Mouse (Mus musculus): ENCODE results near the gene Cavin3. TPM values are rescaled to one million over a fixed set of nuclear protein-coding genes. Genes with fewer than 3 reads are reported as not detected.

The Cavin3 gene
- total RNA-seq (2014; rRNA removed) (24.8 and 33.5 TPM in 2 replicates), polyA plus RNA-seq (2015; fragmentation: Nextera tagmentation; extraction: Ambion mirVana) (34.6 and 40.4 TPM in 2 replicates)

GRCm38 (mm10) chr7:105481505-105482411 lies at the start of gene Cavin3:
Gene Cavin3 (minus strand): TSS chr7:105482300.
- Histone ChIP-seq H3K27me3 (ENCODE audit: insufficient read depth, low read length) (no peaks in the 10 kb centered on the region), H3K9ac (replicated peaks; ENCODE audit: low read length, poor library complexity, severe bottlenecking) (peak within 1 kb of the TSS; percentile 73), H3K4me1 (ENCODE audit: insufficient read depth, low read length) (no peaks in the 10 kb centered on the region), H3K4me2 (ENCODE audit: low read depth, low read length, poor library complexity, severe bottlenecking) (peak within 1 kb of the TSS; percentile 83), H3K9me3 (ENCODE audit: low read length) (no peaks in the 10 kb centered on the region), H3K27ac (ENCODE audit: low read depth, low read length) (peak within 1 kb of the TSS; percentile 75), H3K36me3 (ENCODE audit: insufficient read depth, low read length) (no peaks in the 10 kb centered on the region), H3K4me3 (ENCODE audit: low read depth, low read length) (peak within 1 kb of the TSS; percentile 42)
- WGBS: 3% methylated on average over 61 of the region's 63 CpGs
- ATAC-seq (ENCODE audit: low FRiP score): peak; percentile 92
- peak; percentile 82 for DNase-seq (ENCODE audit: low spot score)
- no peak; the same call in 1 of the 2 replicates for TF ChIP-seq CTCF (IDR thresholded peaks at IDR 0.05)

GRCm38 (mm10) chr7:105528094-105528493 lies 46.0 kb upstream of the Cavin3 start:
- Histone ChIP-seq H3K4me3 (ENCODE audit: low read depth, low read length) (no peak overlapping the region), H3K9me3 (ENCODE audit: low read length) (no peaks in the 10 kb centered on the region), H3K27ac (ENCODE audit: low read depth, low read length) (no peak overlapping the region), H3K4me2 (ENCODE audit: low read depth, low read length, poor library complexity, severe bottlenecking) (no peak overlapping the region), H3K36me3 (ENCODE audit: insufficient read depth, low read length) (no peaks in the 10 kb centered on the region), H3K9ac (replicated peaks; ENCODE audit: low read length, poor library complexity, severe bottlenecking) (no peak overlapping the region), H3K4me1 (ENCODE audit: insufficient read depth, low read length) (no peaks in the 10 kb centered on the region), H3K27me3 (ENCODE audit: insufficient read depth, low read length) (no peaks in the 10 kb centered on the region)
- 78% methylated on average over 4 of the region's 4 CpGs for WGBS
- no peak for DNase-seq (ENCODE audit: low spot score)
- TF ChIP-seq CTCF (IDR thresholded peaks at IDR 0.05): no peak
- no peak for ATAC-seq (ENCODE audit: low FRiP score)

GRCm38 (mm10) chr7:105527306-105527937 lies 45.3 kb upstream of the Cavin3 start:
- Histone ChIP-seq H3K4me2 (ENCODE audit: low read depth, low read length, poor library complexity, severe bottlenecking) (no peak overlapping the region), H3K27me3 (ENCODE audit: insufficient read depth, low read length) (no peaks in the 10 kb centered on the region), H3K27ac (ENCODE audit: low read depth, low read length) (no peak overlapping the region), H3K4me3 (ENCODE audit: low read depth, low read length) (no peak overlapping the region), H3K9ac (replicated peaks; ENCODE audit: low read length, poor library complexity, severe bottlenecking) (no peak overlapping the region), H3K9me3 (ENCODE audit: low read length) (no peaks in the 10 kb centered on the region), H3K36me3 (ENCODE audit: insufficient read depth, low read length) (no peaks in the 10 kb centered on the region), H3K4me1 (ENCODE audit: insufficient read depth, low read length) (no peaks in the 10 kb centered on the region)
- DNase-seq (ENCODE audit: low spot score) (peak; percentile 76), ATAC-seq (ENCODE audit: low FRiP score) (peak; percentile 79; the same call in 1 of the 2 replicates)
- peak; percentile 85 for TF ChIP-seq CTCF (IDR thresholded peaks at IDR 0.05)
- 48% methylated on average over 1 of the region's 1 CpGs for WGBS

GRCm38 (mm10) chr7:105524222-105524621 lies 42.1 kb upstream of the Cavin3 start:
- DNase-seq (ENCODE audit: low spot score) (no peak), ATAC-seq (ENCODE audit: low FRiP score) (no peak)
- Histone ChIP-seq H3K4me2 (ENCODE audit: low read depth, low read length, poor library complexity, severe bottlenecking) (no peak overlapping the region), H3K27ac (ENCODE audit: low read depth, low read length) (no peak overlapping the region), H3K9ac (replicated peaks; ENCODE audit: low read length, poor library complexity, severe bottlenecking) (no peak overlapping the region), H3K36me3 (ENCODE audit: insufficient read depth, low read length) (no peaks in the 10 kb centered on the region), H3K27me3 (ENCODE audit: insufficient read depth, low read length) (no peaks in the 10 kb centered on the region), H3K4me3 (ENCODE audit: low read depth, low read length) (no peak overlapping the region), H3K9me3 (ENCODE audit: low read length) (no peaks in the 10 kb centered on the region), H3K4me1 (ENCODE audit: insufficient read depth, low read length) (no peaks in the 10 kb centered on the region)
- WGBS: 74% methylated on average over 2 of the region's 2 CpGs
- no peak for TF ChIP-seq CTCF (IDR thresholded peaks at IDR 0.05)

- DNase-seq (ENCODE audit: low spot score): no peak
- Histone ChIP-seq H3K4me3 (ENCODE audit: low read depth, low read length) (no peak overlapping the region), H3K27ac (ENCODE audit: low read depth, low read length) (no peak overlapping the region), H3K9me3 (ENCODE audit: low read length) (no peaks in the 10 kb centered on the region), H3K4me1 (ENCODE audit: insufficient read depth, low read length) (no peaks in the 10 kb centered on the region), H3K4me2 (ENCODE audit: low read depth, low read length, poor library complexity, severe bottlenecking) (no peak overlapping the region), H3K36me3 (ENCODE audit: insufficient read depth, low read length) (no peaks in the 10 kb centered on the region), H3K9ac (replicated peaks; ENCODE audit: low read length, poor library complexity, severe bottlenecking) (no peak overlapping the region), H3K27me3 (ENCODE audit: insufficient read depth, low read length) (no peaks in the 10 kb centered on the region)
- WGBS: 27% methylated on average over 6 of the region's 6 CpGs
- no peak for TF ChIP-seq CTCF (IDR thresholded peaks at IDR 0.05)
- no peak for ATAC-seq (ENCODE audit: low FRiP score)
These were observed 38.1 kb upstream of the Cavin3 start for GRCm38 (mm10) chr7:105520201-105520600.

- H3K4me1 ChIP-seq (ENCODE audit: insufficient read depth, low read length): no peaks in the 10 kb centered on the region; the same call in 1 of the 2 replicates
- WGBS: 82% methylated on average over 2 of the region's 2 CpGs
- no peak overlapping the region for H3K9ac ChIP-seq (replicated peaks; ENCODE audit: low read length, poor library complexity, severe bottlenecking)
- H3K9me3 ChIP-seq (ENCODE audit: low read length): no peaks in the 10 kb centered on the region
- H3K27ac ChIP-seq (ENCODE audit: low read depth, low read length): no peak overlapping the region
- H3K4me2 ChIP-seq (ENCODE audit: low read depth, low read length, poor library complexity, severe bottlenecking): no peak overlapping the region
- DNase-seq (ENCODE audit: low spot score): no peak
- H3K36me3 ChIP-seq (ENCODE audit: insufficient read depth, low read length): no peaks in the 10 kb centered on the region
- TF ChIP-seq CTCF (IDR thresholded peaks at IDR 0.05): no peak
- no peak for ATAC-seq (ENCODE audit: low FRiP score)
- no peak overlapping the region for H3K4me3 ChIP-seq (ENCODE audit: low read depth, low read length)
- no peaks in the 10 kb centered on the region for H3K27me3 ChIP-seq (ENCODE audit: insufficient read depth, low read length)
These were observed 37.7 kb upstream of the Cavin3 start for GRCm38 (mm10) chr7:105519771-105520170.
